Mouse (Mus musculus) heart, postnatal 10 days (tissue): ENCODE measurements at regions not wholly inside any gene's neighbourhood (a gene's known extent, or its start where the extent isn't known, plus 50 kb on each side); places are given as distances from the start of the nearest gene placed in this dataset.

ENCODE experiments used
- DNase-seq, 2 experiments: peaks; one replicate each; pipeline ENCODE4 v3.0.0; 2021
- intact Hi-C: fragments of 180-260 bp; cut with DNase I; formaldehyde crosslinking; loops from one replicate; pipeline ENCODE4 v1.15.1; 2025

DNA sequence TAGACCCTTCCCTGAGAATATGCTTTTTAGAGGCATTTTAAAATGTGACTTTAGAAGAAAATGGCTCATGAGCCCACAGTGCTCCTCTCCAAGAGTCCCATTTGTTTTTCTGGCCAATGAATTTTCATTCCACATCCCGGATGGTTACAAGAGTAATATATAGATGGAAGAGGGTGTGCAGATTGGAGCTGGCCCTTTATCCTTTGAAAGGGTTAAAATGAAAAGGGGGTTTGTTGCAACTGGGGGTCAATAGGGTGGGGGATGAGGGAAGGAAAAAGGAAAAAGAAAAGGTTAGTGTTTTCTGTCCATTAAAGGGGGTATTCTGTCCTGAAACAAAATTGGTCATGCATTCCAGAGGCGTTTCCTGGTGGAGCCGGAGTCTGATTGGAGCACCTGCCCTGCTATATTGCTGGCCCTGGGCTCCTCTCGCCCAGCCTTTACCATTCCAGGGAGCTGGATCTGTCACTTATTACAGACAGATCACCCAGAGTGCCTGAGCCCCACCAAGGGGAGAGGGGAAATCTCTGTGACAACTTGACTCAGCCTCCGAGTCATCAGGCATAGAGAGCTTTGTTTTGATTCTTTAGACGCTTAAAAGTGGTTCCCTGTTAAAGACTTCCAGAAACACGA is 666.7 kb downstream of the Pkhd1 start:
- intact Hi-C loops = no loop called here
- DNase-seq = no peak

GRCm38 (mm10) chr1:19951680-19952248 is 666.1 kb downstream of the Pkhd1 start:
- DNase-seq = no peak
- intact Hi-C loops = no loop called here

DNA sequence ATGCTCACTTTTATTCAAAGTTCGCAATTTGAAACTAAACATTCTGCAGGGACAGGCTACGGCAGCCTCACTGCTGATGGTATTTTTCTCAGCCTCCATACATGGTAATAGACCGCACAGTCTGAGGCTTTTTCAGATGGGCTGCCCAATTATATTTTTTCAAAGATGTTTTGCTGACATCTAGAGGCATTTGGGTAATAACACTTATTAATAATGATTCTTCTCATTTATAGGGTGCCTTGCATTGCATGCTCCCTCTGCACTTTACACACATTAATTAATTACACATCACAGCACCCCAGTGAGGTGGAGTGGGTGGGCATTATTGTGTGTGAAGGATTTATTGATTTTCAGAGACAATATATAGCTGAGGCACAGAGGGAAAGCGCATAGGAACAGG is 644.5 kb downstream of the Pkhd1 start:
- no peak for DNase-seq
- intact Hi-C loops = loop anchor here (5.0 kb wide), 1 partner anchor 766 kb away; the partner anchor contains the start of gene Tfap2b

GRCm38 (mm10) chr1:19973981-19974380 is 643.9 kb downstream of the Pkhd1 start:
- no peak for DNase-seq

GRCm38 (mm10) chr1:19975436-19975835 is 642.4 kb downstream of the Pkhd1 start:
- intact Hi-C loops = no loop called here

More at GRCm38 (mm10) chr1:19973981-19974380, 643.9 kb downstream of the Pkhd1 start:
- intact Hi-C loops = loop anchor here (5.0 kb wide), 1 partner anchor 767 kb away; the partner anchor contains the start of gene Tfap2b

GRCm38 (mm10) chr1:19981189-19981588 is 636.7 kb downstream of the Pkhd1 start:
- no peak for DNase-seq
- intact Hi-C loops = no loop called here

More at GRCm38 (mm10) chr1:19975436-19975835, 642.4 kb downstream of the Pkhd1 start:
- DNase-seq = no peak

- intact Hi-C loops = no loop called here
- no peak for DNase-seq
These were observed 635.1 kb downstream of the Pkhd1 start for GRCm38 (mm10) chr1:19982791-19983190.

DNA sequence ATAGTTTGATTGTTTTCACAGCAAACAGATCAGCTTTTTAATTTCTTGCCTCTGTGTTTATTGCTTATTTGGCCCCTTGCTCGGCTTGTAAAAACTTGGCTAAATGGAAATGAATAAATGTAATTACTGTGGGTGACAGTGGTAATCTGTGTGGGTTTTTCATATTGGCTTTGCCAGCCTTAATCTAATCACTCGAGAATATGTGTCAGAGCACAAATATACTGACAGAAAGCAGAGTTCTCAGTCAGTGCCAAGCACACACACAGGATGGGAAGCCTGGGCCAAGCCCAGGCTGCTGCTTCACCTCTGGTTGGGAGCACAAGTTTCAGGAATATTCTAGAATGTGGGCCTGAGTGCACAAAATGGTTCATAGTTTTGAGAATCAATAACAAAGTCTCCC is 634.4 kb downstream of the Pkhd1 start:
- intact Hi-C loops = no loop called here
- DNase-seq = no peak

DNA sequence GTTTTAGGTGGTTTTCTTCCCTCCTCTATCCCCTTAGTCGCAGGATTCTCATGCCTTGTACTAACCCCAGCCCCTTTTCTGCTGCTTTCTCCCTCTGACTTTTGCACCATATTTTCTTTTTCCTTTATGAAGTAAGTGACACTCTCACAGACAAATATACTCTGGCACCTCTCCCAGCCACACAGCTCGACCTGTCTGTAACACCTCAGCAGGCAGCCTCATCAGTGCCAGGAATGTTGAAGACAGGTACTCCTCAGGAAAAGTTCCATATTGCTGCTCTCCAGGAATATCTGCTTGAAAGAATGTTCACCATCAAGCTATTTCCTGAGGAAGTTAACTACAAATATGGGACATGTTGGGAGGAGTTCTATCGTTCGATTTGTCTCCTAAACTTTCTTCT is 627.9 kb downstream of the Pkhd1 start:
- intact Hi-C loops = no loop called here
- DNase-seq = no peak
